Mouse (Mus musculus) heart, postnatal 0 days (tissue): ENCODE results near the gene Srpk2.

Experiments used
- CTCF ChIP-seq: IDR thresholded peaks from 2 replicates; pipeline ENCODE4 v1.5.1; 2016; ENCODE audit warnings: antibody characterized with exemption, control low read depth, low read depth
- EP300 ChIP-seq: IDR thresholded peaks from 2 replicates; pipeline ENCODE4 v1.6.1; 2016; ENCODE audit warnings: antibody characterized with exemption, low read depth

GRCm38 (mm10) chr5:23501582-23502316 lies 182.7 kb downstream of the Srpk2 start:
- TF ChIP-seq CTCF = no peak
- no peak for TF ChIP-seq EP300
